ENCODE assay signal across 9 mouse cellular contexts in genomic region chr12:40559103-40559502, GRCm38 (mm10).
DNase-seq lines count a peak whose midpoint lies in the region; ATAC-seq and TF ChIP-seq lines count a peak whose summit lies in the region.
"Had no signal": no experiment of that assay in that cellular context is flagged by ENCODE, and none has a peak within 500 bp of the region (broad histone marks: within the 10 kb centered on the region; RNA-seq: fewer than 3 reads in every experiment).

No protein-coding gene starts in this region.

- TF ChIP-seq CTCF in forebrain, postnatal 0 days (IDR thresholded peaks at IDR 0.05; ENCODE audit: low read depth), result no peak

- H3K9ac ChIP-seq in forebrain, postnatal 0 days, result no peak overlapping the region
- H3K9ac ChIP-seq: limb, embryonic 12.5 days had no signal

- 82% methylated on average over 11 of the region's 11 CpGs for WGBS in forebrain, postnatal 0 days

- peak; percentile 16 for DNase-seq in ovary, adult 18-20 months (ENCODE audit: low spot score)
- no peak for DNase-seq in ovary, postnatal 14 days (ENCODE audit: low spot score)
- peak; percentile 53 to 63 for DNase-seq in adrenal gland, postnatal 36 days
- peak; percentile 55 for DNase-seq in kidney, adult 9 months
- peak; percentile 90 for DNase-seq in lung, postnatal 36 days
- DNase-seq in forebrain, postnatal 0 days, result no peak
- no peak for DNase-seq in embryo, embryonic 10.5 days (ENCODE audit: low spot score)

- no peak overlapping the region for H3K27ac ChIP-seq in forebrain, postnatal 0 days (ENCODE audit: low read depth, low read length)
- H3K27ac ChIP-seq: limb, embryonic 12.5 days had no signal

- H3K4me1 ChIP-seq in forebrain, postnatal 0 days (ENCODE audit: insufficient read depth), result no peaks in the 10 kb centered on the region

- no peak overlapping the region for H3K4me3 ChIP-seq in forebrain, postnatal 0 days (ENCODE audit: low read depth, low read length)
- H3K4me3 ChIP-seq: limb, embryonic 12.5 days had no signal

- no peak for ATAC-seq in frontal cortex, adult (ENCODE audit: low TSS enrichment)
- no peak for ATAC-seq in forebrain, postnatal 0 days

- no peaks in the 10 kb centered on the region for H3K36me3 ChIP-seq in forebrain, postnatal 0 days (ENCODE audit: insufficient read depth)
- H3K36me3 ChIP-seq: limb, embryonic 12.5 days had no signal

- no peaks in the 10 kb centered on the region for H3K9me3 ChIP-seq in forebrain, postnatal 0 days (ENCODE audit: low read length)
- H3K9me3 ChIP-seq: limb, embryonic 12.5 days had no signal

- H3K4me2 ChIP-seq in forebrain, postnatal 0 days (ENCODE audit: low read depth), result no peak overlapping the region
- H3K4me2 ChIP-seq: limb, embryonic 12.5 days had no signal

- H3K27me3 ChIP-seq in forebrain, postnatal 0 days (ENCODE audit: insufficient read depth, low read length), result no peaks in the 10 kb centered on the region
- H3K27me3 ChIP-seq: limb, embryonic 12.5 days had no signal

Comparison
In these comparisons a context has a peak if more than half of its experiments do, and no peak if none do; other contexts are left out.
1. DNase-seq: peak in ovary, adult 18-20 months (single experiment), adrenal gland, postnatal 36 days (2 of 2), kidney, adult 9 months (single experiment) and lung, postnatal 36 days (single experiment); none in ovary, postnatal 14 days (single experiment), forebrain, postnatal 0 days (single experiment) and embryo, embryonic 10.5 days (single experiment).